Mouse (Mus musculus) olfactory bulb, adult 2 months (tissue): ENCODE results near the gene Olfr27.

Source experiments
- CTCF ChIP-seq: fragments of 200-500 bp; IDR thresholded peaks from 2 replicates; pipeline ENCODE4 v1.5.1; 2012; ENCODE audit warnings: low read depth, mild to moderate bottlenecking, low read length, moderate library complexity; ENCODE audit not compliant: insufficient read depth
- POLR2A ChIP-seq: fragments of 200-500 bp; IDR thresholded peaks from 2 replicates; pipeline ENCODE4 v1.6.1; 2012; ENCODE audit warnings: mild to moderate bottlenecking, low read depth, low read length, moderate library complexity; ENCODE audit not compliant: insufficient read depth

GRCm38 (mm10) chr9:39127326-39127725 lies 605 bp upstream of the Olfr27 start:
- TF ChIP-seq CTCF (no peak), POLR2A (no peak)
